Mouse (Mus musculus) B cell, adult (primary cell): ENCODE measurements around the gene Dnaaf2. TPM values are rescaled to one million over a fixed set of nuclear protein-coding genes. Genes with fewer than 3 reads are reported as not detected.

ENCODE experiments used
- total RNA-seq: library from RNA; stranded (reverse); gene quantifications from 4 replicates; pipeline ENCODE4 v1.2.4, GENCODE M21; 2023; ENCODE audit not compliant: inconsistent age

Gene Dnaaf2
- total RNA-seq = 1.8 to 3.4 TPM (median 2.1 TPM) in 4 replicates

GRCm38 (mm10) chr12:69198164-69198535, at the start of gene Dnaaf2:
TSS of gene Dnaaf2 (minus strand) at chr12:69198429.

GRCm38 (mm10) chr12:69240876-69241275, 42.6 kb upstream of the Dnaaf2 start, which contains the start of gene Klhdc1:
TSS of gene Klhdc1 (plus strand) at chr12:69241176.

GRCm38 (mm10) chr12:69227776-69228466, 29.7 kb upstream of the Dnaaf2 start, which contains the start of gene Pole2:
TSS of gene Pole2 (minus strand) at chr12:69228195.

GRCm38 (mm10) chr12:69204052-69204833, 6.0 kb upstream of the Dnaaf2 start, which contains the start of gene Gm49384:
TSS of gene Gm49384 (minus strand) at chr12:69204267.

GRCm38 (mm10) chr12:69196444-69197377, 1.5 kb downstream of the Dnaaf2 start, which contains the start of gene Gm49383:
TSS of gene Gm49383 (minus strand) at chr12:69197104.

GRCm38 (mm10) chr12:69183583-69184308, 14.5 kb downstream of the Dnaaf2 start, which contains the start of the genes Rpl36al and Mgat2:
TSS of gene Rpl36al (minus strand) at chr12:69184083.
TSS of gene Mgat2 (plus strand) at chr12:69184157.

GRCm38 (mm10) chr12:69168461-69169106, 29.6 kb downstream of the Dnaaf2 start, which contains the start of gene Lrr1:
TSS of gene Lrr1 (plus strand) at chr12:69168814.

GRCm38 (mm10) chr12:69158765-69159577, 39.3 kb downstream of the Dnaaf2 start, which contains the start of gene Rps29:
TSS of gene Rps29 (minus strand) at chr12:69159186.

Other genes starting within 250 kb of the Dnaaf2 start
- gene Rps29, start 39.2 kb downstream of the Dnaaf2 start, total RNA-seq = 4,189 to 5,045 TPM (median 4,957 TPM) in 4 replicates
- gene Lrr1, start 29.6 kb downstream of the Dnaaf2 start, total RNA-seq = 0.58 to 1.3 TPM in 2 of 4 replicates, not detected in the others
- 370 to 438 TPM (median 388 TPM) in 4 replicates for gene Rpl36al, start 14.3 kb downstream of the Dnaaf2 start, total RNA-seq
- 27.3 to 33.1 TPM (median 28.4 TPM) in 4 replicates for gene Mgat2, start 14.3 kb downstream of the Dnaaf2 start, total RNA-seq
- 5.1 to 7.4 TPM (median 6.6 TPM) in 4 replicates for gene Gm49383, start 1.3 kb downstream of the Dnaaf2 start, total RNA-seq
- gene Gm49384, start 5.8 kb upstream of the Dnaaf2 start, total RNA-seq = 4.1 to 6.0 TPM (median 4.4 TPM) in 4 replicates
- gene Pole2, start 29.8 kb upstream of the Dnaaf2 start, total RNA-seq = 2.7 to 4.6 TPM (median 2.8 TPM) in 4 replicates
- gene Klhdc1, start 42.7 kb upstream of the Dnaaf2 start, total RNA-seq = 5.1 to 7.8 TPM (median 6.9 TPM) in 4 replicates
- gene Klhdc2, start 98.3 kb upstream of the Dnaaf2 start, total RNA-seq = 20.3 to 24.2 TPM (median 22.8 TPM) in 4 replicates
- 98.0 to 114 TPM (median 108 TPM) in 4 replicates for gene Nemf, start 158.7 kb upstream of the Dnaaf2 start, total RNA-seq
- gene Arf6, start 173.7 kb upstream of the Dnaaf2 start, total RNA-seq = 329 to 368 TPM (median 334 TPM) in 4 replicates
- gene Gm9887, start 174.0 kb upstream of the Dnaaf2 start, total RNA-seq = 5.2 to 8.4 TPM (median 6.7 TPM) in 4 replicates